Mouse (Mus musculus): ENCODE measurements around the gene Fxr1.

GRCm38 (mm10) chr3:33990921-33991320, 28.8 kb upstream of the Fxr1 start:
- no peak for TF ChIP-seq CTCF (IDR thresholded peaks at IDR 0.05; ENCODE audit: control insufficient read depth, insufficient read depth, insufficient replicate concordance, low read depth, low read length)
- TF ChIP-seq POLR2A (IDR thresholded peaks at IDR 0.05; ENCODE audit: control insufficient read depth, low read depth, low read length), result no peak

Measured in testis, adult 2 months (tissue).